Mouse (Mus musculus): Measurements from ENCODE around the gene Pvr. TPM values are rescaled to one million over a fixed set of nuclear protein-coding genes. Genes with fewer than 3 reads are reported as not detected.
A peak's percentile ranks its signal among the peaks of the same experiment; 100 is the strongest.
"Not testable (repeated sequence)": the region's sequence is repeated elsewhere in the genome, so short reads cannot be mapped to it uniquely, and the experiment has no call there.

Gene Pvr
- polyA plus RNA-seq, 1 experiment from 2014 or later, result 3.9 TPM

- Histone ChIP-seq H3K9ac (no peak overlapping the region), H3K36me3 (no peaks in the 10 kb centered on the region), H3K4me2 (peak overlapping the region; percentile 59; the same call in 1 of the 2 replicates), H3K27ac (no peak overlapping the region), H3K4me3 (no peak overlapping the region), H3K4me1 (peaks cover 21% of the 10 kb centered on the region), H3K9me3 (replicated peaks) (no peaks in the 10 kb centered on the region), H3K27me3 (replicated peaks) (peaks cover 13% of the 10 kb centered on the region)
- 11% methylated on average over 13 of the region's 13 CpGs for WGBS (ENCODE audit: insufficient replicate concordance)
- ATAC-seq, result 0 out of 2 replicates have a peak, but pooled peaks have one; percentile 16
Observed at GRCm38 (mm10) chr7:19932133-19932876, 11.3 kb upstream of the Pvr start.

- Histone ChIP-seq H3K27me3 (replicated peaks) (peaks cover 13% of the 10 kb centered on the region), H3K4me1 (peaks cover 14% of the 10 kb centered on the region)
- WGBS (ENCODE audit: insufficient replicate concordance), result 68% methylated on average over 6 of the region's 6 CpGs
- H3K9me3 ChIP-seq (replicated peaks); H3K4me2 ChIP-seq; H3K4me3 ChIP-seq; H3K36me3 ChIP-seq; H3K27ac ChIP-seq; H3K9ac ChIP-seq; ATAC-seq: not testable (repeated sequence)
Observed at GRCm38 (mm10) chr7:19930481-19930880, 9.5 kb upstream of the Pvr start.

- ATAC-seq, result no peak
- Histone ChIP-seq H3K4me1 (peaks cover 14% of the 10 kb centered on the region), H3K4me2 (no peak overlapping the region), H3K36me3 (no peaks in the 10 kb centered on the region), H3K4me3 (no peak overlapping the region), H3K9ac (no peak overlapping the region), H3K27me3 (replicated peaks) (peaks cover 13% of the 10 kb centered on the region), H3K27ac (no peak overlapping the region), H3K9me3 (replicated peaks) (no peaks in the 10 kb centered on the region)
- WGBS (ENCODE audit: insufficient replicate concordance), result 67% methylated on average over 5 of the region's 5 CpGs
Observed at GRCm38 (mm10) chr7:19928486-19928885, 7.5 kb upstream of the Pvr start.

- Histone ChIP-seq H3K4me1 (peaks cover 9% of the 10 kb centered on the region; the same call in 1 of the 2 replicates), H3K27ac (no peak overlapping the region), H3K4me3 (no peak overlapping the region), H3K4me2 (no peak overlapping the region), H3K27me3 (replicated peaks) (peaks cover 8% of the 10 kb centered on the region), H3K9ac (no peak overlapping the region), H3K36me3 (no peaks in the 10 kb centered on the region), H3K9me3 (replicated peaks) (no peaks in the 10 kb centered on the region)
- no peak for ATAC-seq
- 23% methylated on average over 2 of the region's 2 CpGs for whole genome bisulfite sequencing (ENCODE audit: insufficient replicate concordance)
Observed at GRCm38 (mm10) chr7:19926849-19927480, 6.0 kb upstream of the Pvr start.

GRCm38 (mm10) chr7:19925376-19925775, 4.4 kb upstream of the Pvr start:
- H3K27me3 ChIP-seq (replicated peaks), result 0 out of 2 replicates have a peak, but pooled peaks cover 5% of the 10 kb centered on the region
- peaks cover 19% of the 10 kb centered on the region for H3K4me1 ChIP-seq
- H3K4me2 ChIP-seq, result no peak overlapping the region
- H3K4me3 ChIP-seq, result no peak overlapping the region
- WGBS (ENCODE audit: insufficient replicate concordance), result 64% methylated on average over 1 of the region's 1 CpGs
- no peak for ATAC-seq
- H3K27ac ChIP-seq, result no peak overlapping the region
- no peaks in the 10 kb centered on the region for H3K36me3 ChIP-seq
- no peak overlapping the region for H3K9ac ChIP-seq
- no peaks in the 10 kb centered on the region for H3K9me3 ChIP-seq (replicated peaks)

- Histone ChIP-seq H3K9me3 (replicated peaks) (no peaks in the 10 kb centered on the region), H3K4me2 (no peak overlapping the region), H3K27me3 (replicated peaks) (0 out of 2 replicates have a peak, but pooled peaks cover 5% of the 10 kb centered on the region), H3K27ac (no peak overlapping the region), H3K4me3 (no peak overlapping the region), H3K36me3 (no peaks in the 10 kb centered on the region), H3K4me1 (peaks cover 26% of the 10 kb centered on the region), H3K9ac (no peak overlapping the region)
- no peak for ATAC-seq
- WGBS (ENCODE audit: insufficient replicate concordance), result 26% methylated on average over 9 of the region's 15 CpGs
Observed at GRCm38 (mm10) chr7:19923797-19924196, 2.8 kb upstream of the Pvr start.

GRCm38 (mm10) chr7:19923354-19923753, 2.4 kb upstream of the Pvr start:
- peaks cover under 1% of the 10 kb centered on the region; the same call in 1 of the 2 replicates for H3K36me3 ChIP-seq
- ATAC-seq, result no peak
- no peak overlapping the region for H3K27ac ChIP-seq
- H3K9me3 ChIP-seq (replicated peaks), result no peaks in the 10 kb centered on the region
- 0 out of 2 replicates have a peak, but pooled peaks cover 5% of the 10 kb centered on the region for H3K27me3 ChIP-seq (replicated peaks)
- H3K4me1 ChIP-seq, result peaks cover 26% of the 10 kb centered on the region
- no peak overlapping the region for H3K4me3 ChIP-seq
- WGBS (ENCODE audit: insufficient replicate concordance), result 28% methylated on average over 2 of the region's 2 CpGs
- no peak overlapping the region for H3K4me2 ChIP-seq
- no peak overlapping the region for H3K9ac ChIP-seq

GRCm38 (mm10) chr7:19920166-19920505, 824 bp downstream of the Pvr start:
- peak; percentile 11; the same call in 1 of the 2 replicates for ATAC-seq

GRCm38 (mm10) chr7:19914558-19914957, 6.4 kb downstream of the Pvr start:
- H3K4me1 ChIP-seq, result no peaks in the 10 kb centered on the region
- WGBS (ENCODE audit: insufficient replicate concordance), result 78% methylated on average over 7 of the region's 7 CpGs

More at GRCm38 (mm10) chr7:19920166-19920505, 824 bp downstream of the Pvr start:
- Histone ChIP-seq H3K27me3 (replicated peaks) (0 out of 2 replicates have a peak, but pooled peaks cover 5% of the 10 kb centered on the region), H3K4me1 (peaks cover 26% of the 10 kb centered on the region), H3K4me3 (peak overlapping the region; percentile 65), H3K4me2 (peak overlapping the region; percentile 75), H3K36me3 (peaks cover 22% of the 10 kb centered on the region), H3K27ac (no peak overlapping the region), H3K9ac (peak overlapping the region; percentile 66; the same call in 1 of the 2 replicates), H3K9me3 (replicated peaks) (no peaks in the 10 kb centered on the region)
- WGBS (ENCODE audit: insufficient replicate concordance), result 21% methylated on average over 4 of the region's 4 CpGs

GRCm38 (mm10) chr7:19911695-19912524, 9.1 kb downstream of the Pvr start:
- H3K4me1 ChIP-seq, result no peaks in the 10 kb centered on the region
- no peak for ATAC-seq
- H3K4me2 ChIP-seq, result no peak overlapping the region
- H3K27me3 ChIP-seq (replicated peaks), result no peaks in the 10 kb centered on the region
- H3K27ac ChIP-seq, result no peak overlapping the region
- H3K9me3 ChIP-seq (replicated peaks), result no peaks in the 10 kb centered on the region
- H3K36me3 ChIP-seq, result peaks cover 38% of the 10 kb centered on the region
- WGBS (ENCODE audit: insufficient replicate concordance), result 79% methylated on average over 23 of the region's 23 CpGs
- no peak overlapping the region for H3K9ac ChIP-seq
- no peak overlapping the region for H3K4me3 ChIP-seq

More at GRCm38 (mm10) chr7:19914558-19914957, 6.4 kb downstream of the Pvr start:
- H3K9me3 ChIP-seq (replicated peaks), result no peaks in the 10 kb centered on the region
- peaks cover 33% of the 10 kb centered on the region for H3K36me3 ChIP-seq
- no peak overlapping the region for H3K9ac ChIP-seq
- ATAC-seq, result no peak
- H3K4me2 ChIP-seq, result no peak overlapping the region
- H3K27ac ChIP-seq, result no peak overlapping the region
- H3K4me3 ChIP-seq, result no peak overlapping the region
- no peaks in the 10 kb centered on the region for H3K27me3 ChIP-seq (replicated peaks)

GRCm38 (mm10) chr7:19911292-19911658, 9.7 kb downstream of the Pvr start:
- H3K27me3 ChIP-seq (replicated peaks), result no peaks in the 10 kb centered on the region
- ATAC-seq, result no peak
- H3K9me3 ChIP-seq (replicated peaks), result no peaks in the 10 kb centered on the region
- H3K36me3 ChIP-seq, result peaks cover 37% of the 10 kb centered on the region
- no peak overlapping the region for H3K4me2 ChIP-seq
- H3K4me3 ChIP-seq, result no peak overlapping the region
- H3K4me1 ChIP-seq, result no peaks in the 10 kb centered on the region
- 79% methylated on average over 6 of the region's 6 CpGs for WGBS (ENCODE audit: insufficient replicate concordance)
- no peak overlapping the region for H3K27ac ChIP-seq
- H3K9ac ChIP-seq, result no peak overlapping the region
